Mouse (Mus musculus): ENCODE data around the gene Tm9sf1. TPM values are rescaled to one million over a fixed set of nuclear protein-coding genes. Genes with fewer than 3 reads are reported as not detected.
A peak's percentile ranks its signal among the peaks of the same experiment; 100 is the strongest.

Tm9sf1 gene
- total RNA-seq (2018; cell fraction: chromatin; rRNA removed) = 10 to 100 TPM; 22.6 to 64.0 (median 50.3) TPM
- total RNA-seq (2018; cell fraction: cytosol; rRNA removed) = 10 to 100 TPM; 29.6 to 65.4 (median 48.1) TPM
- total RNA-seq (2018; cell fraction: nucleus; rRNA removed) = 100 to 1,000 TPM in 4 of 26 experiments, 10 to 100 TPM in 22; 29.8 to 125 (median 85.3) TPM
- polyA plus RNA-seq (2018) = 35.2 to 63.2 TPM (median 58.1 TPM) in 3 replicates

DNA sequence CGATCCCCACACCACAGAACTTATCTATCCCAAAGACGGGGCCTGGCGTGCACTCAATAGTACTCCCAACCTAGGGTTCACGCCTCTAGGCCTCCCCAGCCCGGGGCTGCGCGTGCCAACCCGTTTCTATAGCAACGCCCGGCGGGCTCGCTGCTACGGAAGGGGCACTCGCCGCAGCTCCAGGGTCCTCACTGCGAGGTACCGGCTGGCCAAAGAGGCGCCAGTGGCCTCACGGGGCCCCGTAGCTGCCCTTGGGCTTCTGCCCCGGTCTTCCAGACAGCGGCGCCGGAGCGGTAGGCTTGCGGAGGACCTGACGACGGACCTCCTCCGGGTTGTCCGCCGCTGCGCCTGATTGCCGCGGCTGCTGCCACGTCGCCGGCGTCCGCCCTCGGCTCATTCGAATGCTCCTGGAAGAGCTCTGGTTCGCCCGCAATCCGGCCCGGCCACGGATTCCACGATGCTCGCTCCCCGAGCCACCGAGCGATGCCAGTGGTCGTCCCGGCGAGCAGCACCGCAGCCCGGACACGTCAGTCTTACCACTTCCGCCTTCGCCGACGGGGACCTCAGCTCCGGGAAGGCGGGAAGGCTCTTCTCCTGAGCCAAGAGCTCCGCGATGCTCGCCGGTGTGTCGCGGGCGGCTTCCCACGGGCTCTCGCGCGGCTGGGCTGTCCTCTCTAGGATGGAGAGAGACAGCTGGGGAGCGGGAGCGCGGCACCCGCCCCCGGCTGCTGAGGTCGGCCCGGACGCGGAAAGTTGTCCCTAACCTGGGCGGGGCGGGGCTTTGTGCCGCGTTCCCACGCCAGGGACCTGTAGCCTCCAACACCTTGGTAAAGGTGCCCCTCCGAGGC is at the start of gene Tm9sf1:
Gene Tm9sf1 (minus strand): TSS at position 747 of the 848 bp plus-strand sequence.
- Histone ChIP-seq H3K79me2 (ENCODE audit: inconsistent target) (peaks cover 63% of the 10 kb centered on the region), H3K27ac (peak within 1 kb of the TSS; percentile 75), H3K36me3 (ENCODE audit: inconsistent target) (peaks cover 28% of the 10 kb centered on the region), H3K4me3 (ENCODE audit: inconsistent target) (peak within 1 kb of the TSS; percentile 89)
- 0% methylated on average over 85 of the region's 89 CpGs for WGBS (ENCODE audit: missing documents)

DNA sequence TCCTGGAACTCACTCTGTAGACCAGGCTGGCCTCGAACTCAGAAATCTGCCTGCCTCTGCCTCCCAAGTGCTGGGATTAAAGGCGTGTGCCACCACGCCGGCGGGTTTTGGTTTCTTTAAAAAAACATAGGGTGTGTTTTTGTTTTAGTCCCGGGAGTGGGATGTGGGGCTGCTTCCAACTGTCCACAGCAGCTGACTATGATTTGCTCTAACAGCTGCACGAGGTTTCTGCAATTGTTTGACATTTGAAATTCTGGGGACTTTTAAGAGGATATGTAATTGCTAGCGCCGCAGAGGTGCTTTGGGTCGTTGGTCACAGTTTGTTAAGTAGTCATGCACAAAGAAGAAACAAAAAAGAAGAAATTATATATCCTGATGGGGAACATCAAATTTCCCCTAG is 45.8 kb upstream of the Tm9sf1 start:
- no peak overlapping the region for H3K27ac ChIP-seq
- no peaks in the 10 kb centered on the region for H3K36me3 ChIP-seq (ENCODE audit: inconsistent target)
- 86% methylated on average over 8 of the region's 10 CpGs for WGBS (ENCODE audit: missing documents)

DNA sequence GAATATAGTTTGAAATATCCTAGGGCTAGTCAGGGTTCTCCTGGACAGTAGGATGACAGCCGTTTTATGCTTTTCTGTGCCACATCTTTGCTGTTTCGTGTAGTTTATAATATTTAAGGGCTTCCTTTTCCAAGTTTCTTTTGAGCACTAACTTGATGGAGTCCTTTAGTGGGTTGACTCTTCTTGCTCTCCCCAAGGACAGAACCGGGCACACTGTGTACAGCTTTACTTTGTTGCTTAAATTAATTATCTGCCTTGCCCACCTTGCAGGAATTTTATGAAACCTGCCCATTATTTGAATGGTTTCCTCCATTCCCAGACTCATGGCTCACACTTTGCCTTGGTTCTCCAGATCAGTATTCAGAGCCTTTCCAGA is 38.5 kb upstream of the Tm9sf1 start:
- 3% methylated on average over 3 of the region's 3 CpGs for WGBS (ENCODE audit: missing documents)
- peaks cover 13% of the 10 kb centered on the region; the same call in 1 of the 2 replicates for H3K79me2 ChIP-seq (ENCODE audit: inconsistent target)
- H3K27ac ChIP-seq = peak overlapping the region; percentile 55
- H3K4me3 ChIP-seq (ENCODE audit: inconsistent target) = peak overlapping the region; percentile 67
- H3K36me3 ChIP-seq (ENCODE audit: inconsistent target) = peaks cover 16% of the 10 kb centered on the region

More for the DNA sequence above, 45.8 kb upstream of the Tm9sf1 start:
- Histone ChIP-seq H3K79me2 (ENCODE audit: inconsistent target) (no peaks in the 10 kb centered on the region), H3K4me3 (ENCODE audit: inconsistent target) (no peak overlapping the region)

DNA sequence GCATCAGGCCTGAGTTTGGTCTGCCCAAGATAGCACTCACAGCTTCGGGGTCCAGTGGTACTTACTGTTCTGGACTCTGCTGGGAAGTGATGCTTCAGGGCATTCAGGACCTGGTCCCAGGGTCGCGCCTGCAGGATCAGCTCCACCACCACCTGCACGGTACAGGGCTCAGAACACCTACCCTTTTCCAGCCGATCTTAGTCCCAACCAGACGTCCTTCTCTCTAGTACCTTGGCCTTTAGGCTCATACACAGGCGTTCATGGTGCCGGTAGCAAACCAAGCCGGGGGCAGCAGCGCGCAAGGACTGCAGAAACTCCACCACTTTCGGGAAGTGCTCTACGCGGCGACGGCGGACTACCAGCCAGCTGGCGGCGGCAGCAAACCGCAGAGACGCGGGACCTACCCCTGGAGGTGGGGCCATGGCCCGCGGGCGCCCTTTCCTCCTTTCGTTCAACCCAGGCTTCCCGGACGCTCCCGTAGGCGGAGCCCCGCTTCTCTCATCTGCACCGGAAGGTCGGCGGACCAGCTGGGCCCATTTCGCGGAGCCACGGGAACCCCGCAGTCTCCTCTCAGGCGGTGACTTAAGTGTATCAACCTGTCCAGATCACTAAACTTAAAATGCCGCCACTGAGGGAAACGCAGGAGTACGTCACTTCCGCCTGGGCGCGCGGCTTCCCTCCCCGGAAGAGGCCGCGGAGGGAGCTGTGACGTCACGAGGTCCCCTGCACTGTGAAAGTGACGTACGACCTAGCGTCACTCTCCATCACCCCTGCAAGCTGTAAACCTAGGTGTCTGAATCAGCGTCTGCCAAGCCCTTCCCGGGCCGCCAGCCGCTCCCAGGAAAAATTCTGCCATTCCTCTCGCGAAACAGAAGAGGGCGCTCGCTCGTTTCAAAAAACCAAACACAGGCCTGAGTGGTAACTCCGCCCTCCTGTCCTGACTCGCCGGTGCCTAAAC is 37.8 kb upstream of the Tm9sf1 start, which contains the start of gene Tinf2:
Gene Tinf2 (minus strand): TSS at position 661 of the 958 bp plus-strand sequence.
- Histone ChIP-seq H3K4me3 (ENCODE audit: inconsistent target) (peak within 1 kb of the TSS; percentile 67), H3K79me2 (ENCODE audit: inconsistent target) (peaks cover 13% of the 10 kb centered on the region; the same call in 1 of the 2 replicates), H3K27ac (peak within 1 kb of the TSS; percentile 55), H3K36me3 (ENCODE audit: inconsistent target) (peaks cover 17% of the 10 kb centered on the region)
- WGBS (ENCODE audit: missing documents) = under 1% methylated on average over 64 of the region's 66 CpGs

DNA sequence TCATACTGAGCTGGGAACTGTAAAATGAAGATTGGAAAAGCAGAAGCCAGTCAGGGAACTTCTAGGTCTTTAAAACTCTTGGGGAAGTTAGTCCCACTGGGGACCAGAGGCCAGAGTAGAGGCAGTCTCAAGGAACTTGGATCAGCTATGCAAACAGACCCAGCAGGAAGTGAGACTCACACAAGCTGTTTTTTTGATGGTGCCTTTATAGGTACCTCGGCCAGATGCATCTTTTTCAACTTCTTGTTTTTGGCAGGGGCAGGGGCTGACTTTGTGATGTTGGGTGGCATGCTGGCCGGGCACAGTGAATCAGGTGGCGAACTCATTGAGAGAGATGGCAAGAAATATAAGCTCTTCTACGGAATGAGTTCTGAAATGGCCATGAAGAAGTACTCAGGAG is 34.0 kb upstream of the Tm9sf1 start:
- H3K27ac ChIP-seq = no peak overlapping the region
- H3K36me3 ChIP-seq (ENCODE audit: inconsistent target) = peaks cover 29% of the 10 kb centered on the region
- peaks cover 31% of the 10 kb centered on the region for H3K79me2 ChIP-seq (ENCODE audit: inconsistent target)
- 56% methylated on average over 4 of the region's 4 CpGs for WGBS (ENCODE audit: missing documents)
- H3K4me3 ChIP-seq (ENCODE audit: inconsistent target) = no peak overlapping the region

DNA sequence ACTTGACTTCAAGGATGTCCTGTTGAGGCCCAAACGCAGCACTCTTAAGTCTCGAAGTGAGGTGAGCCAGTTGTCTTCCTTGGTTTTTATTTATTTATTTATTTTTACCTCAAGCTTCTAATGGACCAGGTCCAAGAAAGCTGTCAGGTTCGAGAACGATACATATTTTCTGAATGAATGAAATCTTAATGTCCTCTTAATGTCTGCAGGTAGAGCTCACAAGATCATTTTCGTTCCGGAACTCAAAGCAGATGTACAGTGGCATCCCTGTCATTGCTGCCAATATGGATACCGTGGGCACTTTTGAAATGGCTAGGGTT is 29.1 kb upstream of the Tm9sf1 start:
- H3K4me3 ChIP-seq (ENCODE audit: inconsistent target) = peak overlapping the region; percentile 98
- H3K79me2 ChIP-seq (ENCODE audit: inconsistent target) = peaks cover 63% of the 10 kb centered on the region
- H3K36me3 ChIP-seq (ENCODE audit: inconsistent target) = peaks cover 12% of the 10 kb centered on the region; the same call in 1 of the 2 replicates
- 63% methylated on average over 7 of the region's 7 CpGs for WGBS (ENCODE audit: missing documents)
- no peak overlapping the region for H3K27ac ChIP-seq

DNA sequence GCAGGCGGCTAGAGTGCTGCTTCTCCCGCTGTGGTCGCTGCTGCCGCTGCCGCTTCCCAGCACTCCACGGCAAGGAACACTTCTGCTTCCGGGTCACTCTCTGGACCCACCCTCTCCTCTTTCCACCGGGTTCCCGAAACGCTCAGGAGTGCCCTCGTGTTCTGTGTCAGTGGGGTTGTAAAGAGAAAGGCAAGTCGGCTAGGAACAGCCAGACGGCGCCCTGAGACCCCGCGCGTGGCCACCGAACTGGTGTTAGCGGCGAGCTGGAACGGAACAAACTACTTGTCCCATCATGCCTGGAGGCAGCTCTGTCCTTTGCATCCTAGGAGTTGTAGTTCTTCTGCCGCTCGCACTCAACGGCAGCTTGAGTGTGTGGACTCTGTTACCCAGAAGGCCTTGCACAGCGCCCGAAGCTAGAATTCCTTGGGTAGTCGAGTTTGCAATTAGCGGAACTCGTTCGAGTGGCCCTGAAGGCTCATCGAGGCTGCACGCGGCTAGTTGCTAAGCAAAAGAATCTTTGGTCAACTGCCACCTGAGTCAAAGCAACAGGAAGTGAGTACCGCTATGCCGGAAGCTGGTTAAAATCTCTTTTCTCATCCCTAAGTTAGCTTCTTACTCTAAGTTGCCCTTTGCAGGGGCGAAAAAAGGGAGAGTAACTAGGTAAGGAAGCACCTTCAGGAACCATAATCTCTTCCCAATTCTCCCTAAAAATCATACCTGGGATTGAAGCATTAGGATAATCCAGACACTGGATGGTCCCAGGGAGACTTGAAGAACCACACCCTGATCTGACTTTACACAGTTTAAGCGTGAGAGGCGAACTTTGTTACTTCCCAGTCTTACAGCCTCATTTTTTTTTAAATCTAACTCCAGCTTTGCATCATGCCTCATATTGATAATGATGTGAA is 28.5 kb upstream of the Tm9sf1 start, which contains the start of the genes Gmpr2 and Nedd8:
Gene Gmpr2 (plus strand): TSS at position 109 of the 908 bp plus-strand sequence.
Gene Nedd8 (minus strand): TSS at position 292 of the 908 bp plus-strand sequence.
- 1% methylated on average over 38 of the region's 38 CpGs for WGBS (ENCODE audit: missing documents)
- peaks cover 69% of the 10 kb centered on the region for H3K79me2 ChIP-seq (ENCODE audit: inconsistent target)
- peaks cover 12% of the 10 kb centered on the region; the same call in 1 of the 2 replicates for H3K36me3 ChIP-seq (ENCODE audit: inconsistent target)
- H3K27ac ChIP-seq = peak within 1 kb of the TSS; percentile 97
- peak within 1 kb of the TSS; percentile 98 for H3K4me3 ChIP-seq (ENCODE audit: inconsistent target)

DNA sequence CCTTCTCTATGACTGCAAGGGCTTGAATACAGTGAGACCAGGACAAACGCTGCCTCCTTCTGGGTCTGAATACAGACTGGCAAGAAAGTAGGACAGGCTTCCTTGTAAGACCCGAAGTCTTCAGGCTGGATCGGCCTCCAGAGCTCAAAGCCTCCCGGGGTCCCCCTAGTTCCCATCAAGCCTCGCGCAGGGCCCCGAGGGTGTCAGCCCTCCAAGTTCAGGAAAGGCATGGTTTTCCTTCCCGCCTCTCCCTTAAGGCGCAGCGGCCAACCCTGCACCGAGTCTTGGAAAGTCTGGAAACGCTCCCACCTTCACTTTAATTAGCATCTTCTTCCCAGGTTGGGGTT is 27.9 kb upstream of the Tm9sf1 start:
- H3K27ac ChIP-seq = peak overlapping the region; percentile 97
- H3K36me3 ChIP-seq (ENCODE audit: inconsistent target) = peaks cover 12% of the 10 kb centered on the region; the same call in 1 of the 2 replicates
- peaks cover 75% of the 10 kb centered on the region for H3K79me2 ChIP-seq (ENCODE audit: inconsistent target)
- H3K4me3 ChIP-seq (ENCODE audit: inconsistent target) = peak overlapping the region; percentile 98
- 1% methylated on average over 12 of the region's 12 CpGs for WGBS (ENCODE audit: missing documents)

DNA sequence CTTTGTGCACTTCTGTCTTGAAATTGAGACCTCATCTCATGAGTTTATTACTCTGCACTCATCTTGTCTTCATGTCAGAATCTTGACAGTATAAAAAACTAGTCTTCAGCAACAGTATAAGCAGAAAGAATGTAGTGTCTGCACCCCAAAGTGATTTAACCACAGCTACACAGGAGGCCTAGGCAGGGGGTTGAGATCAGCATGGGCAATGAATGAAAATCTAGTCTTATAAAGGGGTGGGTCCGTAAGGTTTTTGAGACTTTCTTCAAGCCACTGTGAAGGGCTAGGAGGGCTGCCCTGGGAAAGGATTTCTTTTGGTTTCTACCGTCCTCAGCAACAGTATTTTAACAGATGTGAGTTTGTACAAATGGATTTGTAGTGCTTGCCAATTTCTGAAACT is 17.0 kb upstream of the Tm9sf1 start:
- H3K36me3 ChIP-seq (ENCODE audit: inconsistent target) = peaks cover 29% of the 10 kb centered on the region
- peaks cover 13% of the 10 kb centered on the region for H3K79me2 ChIP-seq (ENCODE audit: inconsistent target)
- 71% methylated on average over 2 of the region's 2 CpGs for WGBS (ENCODE audit: missing documents)
- peak overlapping the region; percentile 69 for H3K4me3 ChIP-seq (ENCODE audit: inconsistent target)
- H3K27ac ChIP-seq = peak overlapping the region; percentile 54; the same call in 1 of the 2 replicates

DNA sequence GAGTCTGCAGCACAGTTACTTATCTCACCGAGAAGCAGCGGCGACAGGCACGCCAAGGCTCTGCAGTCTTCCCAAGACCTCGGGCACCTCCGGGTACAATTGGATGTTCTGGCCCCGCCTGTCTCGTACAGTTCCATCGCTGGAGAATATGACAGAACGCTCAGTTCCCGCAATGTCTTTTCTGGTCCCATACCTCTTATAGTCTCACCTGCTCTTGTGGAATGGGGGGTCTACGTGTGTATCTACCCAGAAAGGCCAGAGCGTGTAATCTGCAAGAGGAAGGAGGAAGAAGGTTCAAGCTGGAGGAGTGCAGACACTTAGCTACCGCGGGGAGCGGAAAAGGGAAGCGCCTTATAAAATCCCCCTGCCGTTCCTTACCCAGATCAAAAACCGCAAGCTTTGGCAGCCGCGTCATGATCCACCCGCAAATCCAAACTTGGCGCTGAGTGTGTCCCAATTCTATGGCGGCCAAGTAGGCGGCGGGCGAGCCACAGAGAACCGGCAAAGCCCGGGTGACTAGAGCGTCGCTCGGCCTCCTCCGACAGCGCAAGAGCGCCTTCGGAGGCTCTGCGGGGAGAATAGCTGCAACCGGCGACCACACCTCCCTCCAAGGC is 16.5 kb upstream of the Tm9sf1 start, which contains the start of gene Mdp1:
Gene Mdp1 (minus strand): TSS at position 549 of the 614 bp plus-strand sequence.
- WGBS (ENCODE audit: missing documents) = 1% methylated on average over 39 of the region's 39 CpGs
- H3K36me3 ChIP-seq (ENCODE audit: inconsistent target) = peaks cover 29% of the 10 kb centered on the region
- peak within 1 kb of the TSS; percentile 69 for H3K4me3 ChIP-seq (ENCODE audit: inconsistent target)
- H3K27ac ChIP-seq = peak within 1 kb of the TSS; percentile 54
- H3K79me2 ChIP-seq (ENCODE audit: inconsistent target) = peaks cover 7% of the 10 kb centered on the region; the same call in 1 of the 2 replicates

DNA sequence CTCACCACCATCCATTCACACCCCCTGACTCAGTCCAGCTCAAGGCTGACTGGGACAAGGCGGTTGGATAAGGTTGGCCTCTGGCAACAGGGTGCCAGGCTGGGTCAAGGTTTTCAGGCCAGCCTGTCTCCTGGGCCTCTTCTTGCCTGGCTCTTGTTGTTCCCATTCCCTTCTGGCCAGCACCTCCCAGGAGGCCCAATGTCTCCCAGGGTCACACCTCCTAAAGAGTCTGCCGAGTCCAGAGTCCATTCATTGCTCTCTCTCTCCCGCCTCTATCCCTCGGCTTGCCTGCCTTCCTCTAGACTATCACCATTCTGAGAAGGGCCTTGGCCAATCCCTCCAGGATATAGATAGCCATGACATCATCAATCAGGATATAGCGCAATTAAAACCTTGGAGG is 14.4 kb upstream of the Tm9sf1 start:
- WGBS (ENCODE audit: missing documents) = 96% methylated on average over 5 of the region's 5 CpGs
- H3K36me3 ChIP-seq (ENCODE audit: inconsistent target) = peaks cover 20% of the 10 kb centered on the region
- no peaks in the 10 kb centered on the region for H3K79me2 ChIP-seq (ENCODE audit: inconsistent target)
- no peak overlapping the region for H3K4me3 ChIP-seq (ENCODE audit: inconsistent target)
- H3K27ac ChIP-seq = no peak overlapping the region

DNA sequence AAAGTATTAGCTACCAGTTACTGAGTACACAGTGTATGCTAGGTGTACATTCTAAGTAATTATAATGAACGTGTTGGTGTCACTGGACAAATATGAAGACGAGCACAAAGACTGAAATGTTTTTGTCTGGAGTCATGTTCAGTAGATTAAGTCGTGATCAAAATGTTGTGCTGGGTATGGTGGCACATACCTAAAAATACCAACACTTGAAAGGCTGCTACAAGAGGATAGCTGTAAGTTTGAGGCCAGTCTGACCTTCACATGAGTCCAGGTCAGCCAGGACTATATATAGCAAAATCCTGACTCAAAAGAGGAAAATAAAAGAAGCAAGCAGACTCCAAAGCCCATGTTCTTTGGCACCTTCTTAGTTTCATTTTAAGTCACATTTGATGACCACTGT is 13.3 kb upstream of the Tm9sf1 start:
- Histone ChIP-seq H3K79me2 (ENCODE audit: inconsistent target) (no peaks in the 10 kb centered on the region), H3K27ac (no peak overlapping the region), H3K36me3 (ENCODE audit: inconsistent target) (0 out of 2 replicates have a peak, but pooled peaks cover 12% of the 10 kb centered on the region), H3K4me3 (ENCODE audit: inconsistent target) (no peak overlapping the region)
- 85% methylated on average over 3 of the region's 3 CpGs for WGBS (ENCODE audit: missing documents)

DNA sequence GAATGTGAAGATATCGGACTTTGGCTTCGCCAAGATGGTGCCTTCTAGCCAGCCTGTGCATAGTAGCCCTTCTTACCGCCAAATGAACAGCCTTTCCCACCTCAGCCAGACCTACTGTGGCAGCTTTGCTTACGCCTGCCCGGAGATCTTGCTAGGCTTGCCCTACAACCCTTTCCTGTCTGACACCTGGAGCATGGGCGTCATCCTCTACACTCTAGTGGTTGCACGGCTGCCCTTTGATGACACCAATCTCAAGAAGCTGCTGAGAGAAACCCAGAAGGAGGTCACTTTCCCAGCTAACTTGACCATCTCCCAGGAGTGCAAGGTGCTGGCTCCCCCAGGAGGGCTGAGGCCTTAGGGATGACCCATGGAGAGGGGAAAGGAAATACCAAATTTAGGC is 7.9 kb upstream of the Tm9sf1 start:
- 92% methylated on average over 7 of the region's 7 CpGs for WGBS (ENCODE audit: missing documents)
- no peaks in the 10 kb centered on the region for H3K36me3 ChIP-seq (ENCODE audit: inconsistent target)

More for the DNA sequence above, 7.9 kb upstream of the Tm9sf1 start:
- Histone ChIP-seq H3K79me2 (ENCODE audit: inconsistent target) (peaks cover 1% of the 10 kb centered on the region; the same call in 1 of the 2 replicates), H3K4me3 (ENCODE audit: inconsistent target) (no peak overlapping the region), H3K27ac (no peak overlapping the region)

Data from macrophage (primary cell).